Mouse (Mus musculus) kidney, postnatal 25 days (tissue): ENCODE data around the gene Gnat1.
A peak's percentile ranks its signal among the peaks of the same experiment; 100 is the strongest.

Experiments used
- DNase-seq, 2 experiments: peaks; one replicate each; pipeline ENCODE4 v3.0.0; 2021; ENCODE audit warnings: mixed read lengths in 2 of 2

Gene Gnat1

DNA sequence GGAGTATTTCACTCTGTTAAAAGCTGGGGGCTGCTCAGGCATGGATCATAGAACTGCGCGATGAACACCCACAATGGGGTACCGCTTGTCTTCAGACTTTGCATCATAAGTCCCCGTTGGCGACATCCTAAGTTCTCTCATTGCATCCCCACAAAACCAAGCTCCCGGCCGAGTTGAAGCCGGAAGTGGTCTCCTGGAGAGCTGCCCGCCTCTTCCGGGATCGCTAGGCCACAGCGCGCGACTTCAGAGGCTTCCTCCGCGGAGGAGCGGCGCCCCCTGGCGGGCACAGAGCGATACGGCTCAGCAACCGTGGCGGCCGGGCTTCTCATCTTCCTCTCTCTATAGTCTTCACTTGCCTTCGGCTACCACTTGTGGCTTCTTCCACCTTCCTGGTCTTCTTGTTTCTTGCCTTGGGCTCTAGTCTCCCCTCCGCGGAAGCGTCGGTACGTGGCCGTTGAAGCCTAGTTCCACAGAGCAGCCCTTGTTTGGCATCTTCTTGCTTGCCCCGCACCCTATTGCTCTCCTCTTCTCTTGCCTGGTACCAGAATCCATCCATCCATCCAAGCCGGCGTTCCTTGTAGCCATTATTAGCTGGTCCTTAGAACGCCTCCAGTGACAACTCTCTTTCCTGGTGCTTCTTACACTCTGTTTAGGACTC lies 34.9 kb downstream of the Gnat1 start:
- DNase-seq = peak; percentile 93 to 94

DNA sequence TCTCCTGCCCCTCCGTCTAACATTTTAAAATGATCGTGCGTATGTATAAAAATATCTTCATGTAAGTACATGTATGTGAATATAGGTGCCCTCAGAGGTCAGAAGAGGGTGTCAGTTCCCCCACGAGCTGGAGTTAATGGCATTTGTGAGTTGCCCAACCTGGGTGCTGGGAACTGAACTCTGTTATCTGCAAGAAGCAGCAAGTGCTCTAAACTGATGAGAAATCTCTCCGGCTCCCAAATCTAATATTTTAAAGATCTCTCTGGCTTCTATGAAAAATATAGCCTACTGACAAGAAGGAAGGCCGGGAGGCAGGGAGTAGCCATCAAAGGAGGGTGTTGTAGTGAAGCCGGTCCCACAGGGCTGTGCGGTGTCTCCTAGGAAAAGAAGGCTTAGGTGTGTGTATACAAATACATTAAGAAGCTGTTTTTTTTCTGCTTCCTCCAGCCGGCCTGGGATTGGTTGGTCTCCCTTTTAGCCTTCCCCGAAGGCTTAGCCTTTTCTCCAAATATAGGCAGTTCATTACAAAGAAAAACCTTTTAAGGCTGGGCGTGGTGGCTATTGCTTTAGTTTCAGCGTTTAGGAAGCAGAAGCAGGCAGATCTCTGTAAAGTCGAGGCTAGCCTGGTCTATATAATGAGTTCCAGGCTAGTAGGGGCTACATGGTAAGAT lies 35.8 kb downstream of the Gnat1 start:
- DNase-seq = no peak

DNA sequence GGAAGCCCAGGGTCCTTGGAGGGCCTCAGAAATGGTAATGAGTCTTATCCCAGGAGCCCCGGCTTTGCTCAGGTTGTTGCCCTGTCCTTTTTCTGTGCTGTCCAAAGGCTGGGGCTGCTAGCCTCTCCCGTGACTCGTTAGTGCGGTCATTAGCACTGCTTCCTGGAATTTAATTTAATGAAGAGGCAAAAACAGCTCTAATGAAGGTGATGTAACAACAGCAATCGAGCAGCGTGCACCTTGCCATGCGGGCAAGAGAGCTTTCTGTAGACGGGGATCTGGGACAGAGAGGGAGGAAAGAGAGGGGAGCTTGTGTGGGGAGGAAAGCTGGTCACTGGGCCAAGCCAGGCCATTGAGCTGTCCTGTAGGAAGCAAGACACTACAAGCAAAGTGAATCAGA lies 37.8 kb downstream of the Gnat1 start:
- DNase-seq = peak in 1 of 2 experiments; percentile 46

DNA sequence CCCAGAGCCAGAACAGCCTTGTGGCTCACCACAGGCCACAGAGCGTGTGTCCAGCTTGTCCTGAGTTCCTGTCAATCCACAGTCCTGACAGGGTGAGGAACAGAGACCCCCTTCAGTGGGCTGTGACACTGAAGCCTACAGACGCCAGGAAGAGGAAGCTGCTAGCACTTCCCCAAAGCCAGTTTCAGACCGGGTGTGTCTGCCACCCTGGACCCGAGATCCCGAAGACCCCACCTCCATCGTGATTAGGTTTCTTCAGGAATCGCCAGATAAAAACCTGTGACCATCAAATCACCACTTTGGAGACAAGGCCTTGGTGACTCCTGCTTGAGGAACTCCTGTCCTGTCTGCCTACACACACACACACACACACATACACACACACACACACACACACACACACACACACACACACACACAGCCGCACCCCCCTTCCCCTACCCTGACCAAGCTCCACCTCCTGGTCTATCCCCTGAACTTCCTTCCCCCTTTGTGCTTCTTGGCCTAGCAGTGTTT lies 39.2 kb downstream of the Gnat1 start:
- no peak for DNase-seq

DNA sequence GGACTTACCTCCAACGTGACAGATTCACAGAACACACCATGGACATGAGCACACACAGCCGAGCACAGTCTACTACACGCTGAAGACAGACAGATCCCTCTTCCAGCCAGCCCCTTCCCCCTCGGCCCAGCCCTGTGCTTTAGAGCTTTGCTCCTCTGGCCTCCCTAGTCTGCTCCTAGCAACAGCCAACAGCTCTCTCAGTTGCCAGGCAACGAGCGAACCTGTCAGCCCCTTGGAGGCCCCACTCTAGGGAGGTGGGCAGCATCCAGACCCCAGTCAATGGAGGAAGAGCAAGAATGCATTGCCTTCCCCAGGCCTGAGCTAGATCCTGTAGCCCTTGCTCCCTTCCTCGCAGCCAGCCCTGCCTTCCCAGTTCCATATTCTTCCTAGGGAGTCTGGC lies 42.4 kb downstream of the Gnat1 start:
- no peak for DNase-seq

DNA sequence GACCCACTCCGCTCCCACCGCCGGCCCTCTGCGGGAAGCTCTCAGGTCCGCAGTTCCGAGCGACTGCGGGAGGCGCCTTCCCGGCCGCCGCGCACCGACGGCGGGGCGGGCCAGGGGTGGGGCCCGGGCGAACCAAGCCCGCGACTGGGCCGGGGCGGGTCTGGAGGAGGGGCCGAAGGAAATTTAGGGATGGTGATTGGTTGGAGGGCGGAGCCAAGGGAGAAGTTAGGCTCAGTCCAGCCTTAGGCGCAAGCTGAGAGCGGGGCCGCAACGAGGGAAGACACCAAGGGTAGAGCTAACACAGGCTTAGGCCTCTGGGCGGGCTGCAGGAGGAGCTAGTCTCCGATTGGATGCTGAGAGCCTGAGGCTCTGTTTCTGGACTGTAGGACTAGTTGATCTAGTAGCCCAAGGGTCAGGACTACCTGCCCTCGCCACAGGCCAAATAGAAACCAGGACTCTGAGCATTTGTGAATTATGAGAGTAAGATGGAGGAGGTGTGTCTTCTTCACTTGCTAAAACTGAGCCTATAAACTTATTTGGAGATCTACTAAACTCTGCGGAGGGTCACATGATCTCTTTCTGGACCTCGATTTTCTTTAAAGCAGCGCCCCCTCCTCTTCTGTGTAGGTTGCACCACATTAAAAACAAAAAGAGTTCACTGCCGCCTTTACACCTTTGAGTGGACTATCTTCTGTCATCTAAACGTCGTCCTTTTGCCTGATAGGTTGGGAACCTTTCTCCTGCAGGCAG lies 44.1 kb downstream of the Gnat1 start, which contains the start of gene Gnai2:
Gnai2 (minus strand) TSS at position 89 of the 750 bp plus-strand sequence.
- DNase-seq = peak; percentile 97 to 99

DNA sequence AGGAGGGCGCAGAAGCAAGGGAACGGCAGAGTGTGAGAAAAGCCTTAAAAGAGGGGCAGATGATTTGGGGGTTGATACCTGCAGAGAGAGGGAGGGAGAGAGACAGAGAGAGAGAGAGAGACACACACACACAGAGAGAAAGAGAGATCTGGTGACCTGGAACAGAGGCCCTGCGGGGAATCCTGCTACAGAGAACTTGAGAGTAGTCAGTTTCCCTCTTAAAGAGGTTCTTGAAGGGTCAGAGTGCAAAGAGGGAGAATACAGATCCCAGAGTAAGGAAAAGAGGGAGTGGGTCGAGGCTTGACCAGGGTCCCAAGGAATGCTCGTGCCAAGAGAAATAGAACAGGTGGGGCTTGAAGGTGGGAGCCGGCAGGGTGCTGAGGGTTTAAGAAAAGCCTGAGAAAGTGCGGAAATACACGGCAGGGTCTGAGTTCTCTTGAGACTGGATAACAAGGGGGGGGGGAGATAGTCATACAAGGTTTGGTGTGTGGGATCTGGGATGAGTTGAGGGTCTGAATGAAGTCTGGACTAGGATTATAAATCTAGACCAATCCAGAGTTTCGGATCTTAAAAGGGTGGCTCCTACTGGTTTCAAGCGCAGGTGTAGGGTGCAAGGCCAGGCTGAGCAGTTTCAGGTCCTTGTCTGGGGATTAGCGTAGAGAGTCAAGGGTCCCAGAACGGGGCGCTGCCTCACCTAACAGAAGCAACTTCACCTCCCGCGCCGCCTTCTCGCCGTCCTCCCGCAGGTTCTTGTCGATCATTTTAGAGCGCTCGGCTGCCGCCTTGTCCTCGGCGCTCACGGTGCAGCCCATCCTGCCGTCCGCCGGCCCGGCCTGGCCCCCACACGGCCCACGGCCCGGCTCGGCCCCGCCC lies 44.9 kb downstream of the Gnat1 start:
- DNase-seq = no peak

DNA sequence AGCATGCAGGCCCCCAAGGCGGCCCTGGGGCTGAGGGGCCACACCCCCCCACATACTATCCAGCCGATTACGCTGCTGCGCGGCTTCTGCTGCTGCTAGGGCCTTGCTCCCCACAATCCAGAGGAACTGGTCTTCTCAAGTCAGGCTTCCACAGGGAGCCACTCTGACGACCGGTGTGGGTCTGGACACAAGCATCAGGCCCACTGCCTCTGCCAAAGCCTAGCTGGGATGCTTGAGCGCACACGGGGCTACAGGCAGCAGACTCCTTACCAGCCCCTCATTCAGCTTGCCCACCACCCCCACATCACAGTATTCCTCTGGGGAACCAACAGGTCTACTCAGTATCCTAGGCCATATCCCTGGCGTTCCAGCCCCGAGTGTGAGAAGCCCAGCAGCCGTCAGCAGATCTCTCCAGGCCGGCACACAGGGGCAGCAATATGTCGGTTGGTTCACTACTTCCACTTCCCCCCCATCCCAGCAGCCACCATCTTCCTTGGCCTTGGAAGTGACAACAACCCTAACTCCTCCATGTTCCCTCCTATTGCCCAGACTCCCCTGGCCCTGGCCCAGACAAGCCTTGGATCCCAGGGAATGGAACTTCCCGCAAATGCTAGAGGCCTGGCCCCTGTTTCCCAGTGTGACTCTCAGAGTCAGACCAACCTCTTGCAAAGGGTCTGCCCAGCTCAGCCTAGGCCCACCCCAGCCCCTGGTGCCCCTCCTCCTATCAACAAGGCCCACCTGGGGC lies 45.7 kb downstream of the Gnat1 start:
- peak; percentile 27 to 63 for DNase-seq

DNA sequence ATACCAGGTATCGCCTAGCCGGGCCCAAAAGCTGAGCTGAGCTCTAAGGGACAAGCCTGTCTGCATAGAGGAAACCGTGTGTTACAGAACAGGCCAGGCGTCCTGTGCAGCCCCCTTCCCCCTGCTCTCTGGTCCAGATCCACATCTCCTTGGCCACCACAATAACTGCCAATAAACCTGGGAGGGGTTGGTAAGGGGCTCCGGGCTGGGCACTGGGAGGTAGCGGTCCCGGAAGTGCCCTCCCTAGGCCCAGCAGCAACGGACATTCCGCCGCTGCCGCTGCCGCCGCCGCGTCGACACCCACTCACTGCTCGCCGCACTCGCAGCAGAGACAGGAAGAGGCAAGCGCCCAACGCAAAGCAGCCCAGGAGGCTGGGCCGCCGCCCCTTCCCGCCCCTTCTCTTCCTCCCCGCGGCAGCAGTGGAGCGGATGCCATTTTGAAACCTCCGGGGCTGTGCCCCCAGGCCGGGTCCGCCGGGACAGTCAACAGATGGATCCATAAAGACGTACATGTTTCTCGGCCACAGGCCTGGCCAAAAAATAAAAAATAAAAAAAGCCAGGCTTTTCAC lies 46.3 kb downstream of the Gnat1 start:
- peak; percentile 79 to 91 for DNase-seq

DNA sequence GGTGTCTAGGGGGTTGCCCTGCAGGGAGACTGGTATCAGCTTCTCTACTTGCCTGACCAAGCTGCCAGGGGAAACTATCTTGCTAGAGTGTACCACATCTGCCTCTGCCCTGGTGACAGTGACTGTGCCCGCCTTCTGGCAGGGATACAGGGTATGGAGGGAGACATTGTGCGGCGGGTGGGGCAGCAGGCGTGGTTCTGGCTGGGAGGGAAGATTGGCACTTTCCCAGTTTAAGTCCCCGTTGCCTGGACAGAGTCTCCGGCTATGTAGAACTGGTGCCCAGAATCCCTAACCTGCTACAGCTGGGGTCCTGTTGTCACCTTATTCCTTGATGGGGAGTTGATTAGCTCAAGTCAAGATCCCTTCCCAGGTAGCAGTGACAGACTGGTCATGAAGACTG lies 47.0 kb downstream of the Gnat1 start:
- DNase-seq = peak; percentile 47 to 71

DNA sequence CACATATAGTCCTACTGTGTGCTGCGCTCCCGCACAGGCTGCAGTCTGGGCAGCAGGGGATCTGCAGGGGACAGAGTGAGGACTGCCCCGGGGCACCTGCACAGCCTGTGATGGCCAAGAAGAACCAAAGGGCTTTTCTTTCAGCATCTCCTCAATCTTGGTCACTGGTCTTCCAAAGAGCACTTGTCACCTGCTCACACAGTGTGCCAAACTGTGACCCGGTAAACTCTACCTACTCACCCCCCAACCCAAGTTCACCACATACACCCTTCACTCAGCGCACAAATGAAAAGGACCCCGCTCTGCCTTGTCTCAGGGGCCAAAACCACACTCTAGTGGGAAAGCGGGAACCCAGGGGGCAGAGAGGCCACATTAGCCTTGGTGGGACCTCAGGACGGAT lies 47.7 kb downstream of the Gnat1 start:
- no peak for DNase-seq

DNA sequence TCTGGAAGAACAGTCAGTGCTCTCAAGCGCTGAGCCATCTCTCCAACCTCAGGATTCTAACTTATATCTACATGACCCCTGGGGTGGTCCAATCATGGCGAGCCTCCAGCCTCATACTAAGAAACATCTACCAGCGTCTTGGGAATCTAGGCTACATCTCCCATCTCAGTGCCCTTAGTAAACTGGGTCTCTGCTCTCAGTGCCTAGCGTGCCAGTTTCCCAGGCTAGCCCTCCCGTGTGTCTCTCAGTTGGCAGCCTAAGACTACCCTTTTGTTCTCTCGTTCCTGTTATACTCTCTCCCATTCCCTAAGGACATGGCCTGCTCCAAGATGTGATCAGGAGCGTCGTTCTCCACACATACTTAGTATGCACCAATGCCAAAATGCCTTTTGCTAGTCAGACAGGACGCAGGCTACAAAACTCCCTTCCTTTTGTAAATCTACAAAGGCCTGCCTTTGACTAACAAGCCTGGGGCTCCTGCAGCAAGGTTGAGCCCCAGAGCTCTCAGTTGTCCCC lies 48.1 kb downstream of the Gnat1 start:
- DNase-seq = no peak

DNA sequence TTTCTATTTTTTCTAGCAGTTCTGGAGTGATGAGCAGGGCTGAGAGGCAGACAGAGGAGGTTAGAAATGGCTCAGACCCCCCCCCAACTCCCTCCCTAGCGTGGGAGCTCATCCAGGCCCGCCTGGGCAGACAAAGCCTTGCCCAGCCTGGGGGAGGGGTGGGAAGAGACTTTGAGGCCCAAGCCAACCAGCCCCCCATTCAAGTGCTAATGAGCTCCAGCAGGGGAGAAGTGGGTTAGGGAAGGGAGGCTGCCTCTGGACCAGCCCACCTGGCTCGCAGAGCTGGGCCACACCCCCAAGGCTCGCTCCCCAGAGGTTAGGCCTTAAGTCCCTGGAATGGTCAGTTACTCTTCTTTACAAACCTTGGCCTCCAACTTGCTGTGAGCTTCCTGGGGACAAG lies 48.9 kb downstream of the Gnat1 start:
- DNase-seq = peak in 1 of 2 experiments; percentile 46

DNA sequence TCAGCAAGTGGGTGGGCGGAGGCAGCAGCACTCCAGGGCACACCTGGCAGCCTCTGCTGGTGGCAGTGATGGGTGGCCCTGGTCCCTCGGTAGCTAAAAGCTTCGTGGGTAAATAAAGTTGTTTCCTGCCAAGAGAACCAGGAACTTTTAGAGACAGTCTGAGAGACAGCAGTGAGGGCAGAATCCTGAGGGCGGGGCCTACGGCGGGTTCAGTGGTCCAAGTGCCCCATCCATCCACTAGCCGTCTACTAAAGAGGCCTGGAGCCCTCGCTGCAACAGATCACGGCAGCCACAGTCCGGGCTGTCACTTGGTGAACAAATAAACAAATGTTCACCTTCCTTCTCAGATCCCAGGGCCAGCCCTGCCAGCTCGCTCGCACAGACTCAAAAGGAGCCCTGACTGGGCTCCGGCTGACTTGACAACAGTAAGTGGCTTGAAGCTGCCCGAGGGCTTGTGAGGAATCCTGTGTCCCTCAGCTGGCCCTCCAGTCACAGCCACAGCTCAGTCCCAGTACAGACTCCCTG lies 49.5 kb downstream of the Gnat1 start:
- peak in 1 of 2 experiments; percentile 64 for DNase-seq

DNA sequence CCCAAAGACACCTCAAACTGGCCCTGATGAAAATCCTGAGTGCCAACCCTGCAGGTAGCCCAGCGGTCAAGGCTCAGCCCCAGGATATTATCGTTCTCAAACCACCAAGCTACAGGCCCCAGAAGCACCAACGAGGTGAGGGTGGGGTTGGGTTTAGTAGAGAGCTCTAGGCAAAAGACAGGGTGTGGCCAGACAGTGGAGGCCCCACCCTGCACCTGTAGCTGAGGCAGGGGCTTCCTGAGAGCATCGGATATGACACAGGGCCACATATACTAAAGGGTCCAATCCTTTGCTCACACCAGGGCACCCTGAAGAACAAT lies 50.1 kb downstream of the Gnat1 start:
- no peak for DNase-seq

DNA sequence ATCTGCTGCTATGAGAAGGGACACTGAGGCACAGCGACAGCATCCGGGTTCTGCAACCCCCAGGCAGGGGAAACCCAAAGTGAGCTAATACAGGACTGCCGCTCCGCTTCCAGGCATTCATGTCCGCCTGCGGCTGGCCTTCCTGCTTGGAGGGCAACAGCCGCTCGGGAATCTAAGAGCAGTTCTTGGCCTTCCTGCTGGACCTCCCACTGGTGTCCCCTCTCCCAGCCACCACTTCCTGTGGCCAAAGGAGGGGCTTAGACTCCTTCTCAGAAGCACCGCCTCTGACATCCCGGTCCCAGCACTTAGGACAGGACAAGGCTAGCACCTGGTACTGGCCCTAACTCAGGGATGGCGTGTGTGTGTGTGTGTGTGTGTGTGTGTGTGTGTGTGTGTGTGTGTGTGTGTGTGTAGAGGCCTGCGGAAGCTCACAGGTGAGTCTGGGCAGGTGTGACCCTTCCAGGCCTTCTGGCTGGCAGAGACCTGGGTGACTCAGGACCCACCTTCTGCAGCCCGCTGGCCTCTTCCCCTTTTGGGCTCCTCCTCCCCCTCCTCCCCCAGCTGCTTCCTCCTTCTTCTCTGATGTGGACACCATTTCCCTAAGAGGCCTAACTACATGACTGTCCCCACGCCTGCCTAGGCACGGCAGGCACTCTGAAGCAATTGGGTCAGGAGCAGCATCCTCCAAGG lies 50.6 kb downstream of the Gnat1 start:
- peak; percentile 71 to 89 for DNase-seq

DNA sequence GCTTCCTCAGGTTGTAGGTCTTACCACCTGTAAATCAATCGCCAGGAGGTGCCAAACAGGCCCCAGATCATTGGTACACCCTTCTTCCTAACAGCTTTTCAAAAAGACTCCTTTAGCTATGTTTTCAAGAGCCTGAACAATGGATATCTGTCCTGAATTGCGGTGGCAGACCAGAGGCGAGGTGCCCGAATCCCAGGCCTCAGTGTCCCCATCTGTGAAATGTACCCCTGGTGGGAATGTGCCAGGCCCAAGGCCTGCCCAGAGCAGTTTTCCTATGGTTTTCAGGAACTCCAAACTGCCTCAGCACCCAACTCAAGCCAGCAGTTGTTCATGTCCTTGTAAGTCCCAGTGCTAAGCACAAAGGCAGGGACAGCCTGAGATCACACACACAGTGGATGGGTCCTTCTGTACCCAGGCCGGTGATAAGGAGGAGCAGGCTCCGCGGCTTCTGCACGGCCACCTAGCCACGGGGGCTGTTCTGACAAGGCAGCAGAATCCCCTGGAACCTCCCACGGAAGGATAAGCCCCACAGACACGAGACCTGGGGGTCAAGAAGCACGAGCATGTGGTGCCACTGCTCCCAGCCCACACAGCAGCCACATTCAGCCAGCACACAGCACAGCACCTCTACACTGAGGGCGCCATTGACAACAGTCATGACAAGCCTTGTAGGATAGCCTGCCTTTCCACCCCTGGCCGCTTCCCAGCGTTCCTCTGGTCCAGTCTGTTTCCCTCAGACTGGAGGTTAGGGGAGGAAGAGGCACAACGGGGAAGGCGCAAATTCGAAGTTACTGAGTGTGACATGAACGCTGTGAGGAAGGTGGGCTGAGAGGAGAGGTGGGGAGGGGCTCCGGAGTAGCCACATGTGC lies 51.9 kb downstream of the Gnat1 start:
- DNase-seq = no peak

DNA sequence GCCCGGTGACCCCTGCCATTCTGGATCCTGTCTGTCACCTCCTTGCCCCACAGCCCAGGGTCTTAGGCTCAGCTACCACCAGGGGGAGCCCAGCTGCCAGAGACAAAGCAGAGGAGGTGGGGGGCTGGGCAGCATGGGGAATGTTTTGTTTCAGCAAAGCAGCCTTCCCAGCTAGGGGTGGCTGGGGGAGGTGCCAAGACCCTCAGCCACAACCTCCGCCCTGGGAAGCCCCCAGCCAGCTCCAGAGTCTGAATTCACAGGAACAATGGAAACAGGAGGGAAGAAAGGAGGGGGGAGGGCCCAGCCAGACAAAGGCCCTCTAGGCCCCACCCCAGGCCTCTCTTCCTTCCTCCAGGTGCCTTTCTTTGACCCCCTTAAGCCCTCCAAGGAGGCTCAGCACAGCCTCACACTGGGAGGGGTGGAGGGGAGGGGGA lies 52.7 kb downstream of the Gnat1 start:
- DNase-seq = peak; percentile 91 to 93

DNA sequence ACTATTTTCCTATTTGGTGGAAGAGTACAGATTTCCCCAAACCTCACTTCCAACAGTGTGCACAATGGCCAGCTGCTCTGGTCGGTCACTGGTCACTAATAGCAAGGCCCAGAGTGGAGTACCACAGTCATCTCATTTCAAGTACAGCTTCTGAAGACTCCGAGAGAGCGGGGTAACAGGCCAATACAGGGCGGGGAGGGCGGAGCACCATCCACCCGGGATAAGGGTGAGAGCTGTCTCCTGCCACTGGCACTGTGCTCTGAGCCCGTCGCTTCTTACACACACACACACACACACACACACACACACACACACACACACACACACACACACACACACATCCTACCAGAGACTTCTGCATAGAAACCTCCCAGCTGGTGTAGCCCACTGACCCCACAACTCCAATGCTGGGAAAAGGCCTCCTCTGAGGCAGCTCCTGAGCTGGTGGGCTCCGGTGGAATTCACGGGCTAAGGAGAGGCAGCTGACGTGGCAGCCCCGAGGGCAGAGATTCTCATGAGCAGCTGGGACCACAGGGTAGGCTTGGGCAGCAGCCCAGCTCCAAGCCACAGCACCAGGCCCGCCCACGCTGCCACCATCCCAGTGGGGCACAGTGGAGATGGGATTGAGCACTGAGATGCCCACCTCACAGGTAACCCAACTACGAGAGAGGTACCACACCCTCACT lies 53.2 kb downstream of the Gnat1 start:
- DNase-seq = no peak
